Mouse (Mus musculus): Measurements from ENCODE around the gene Abca7. TPM values are rescaled to one million over a fixed set of nuclear protein-coding genes. Genes with fewer than 3 reads are reported as not detected.
"Not testable (repeated sequence)": the region's sequence is repeated elsewhere in the genome, so short reads cannot be mapped to it uniquely, and the experiment has no call there.

The Abca7 gene
- total and polyA plus RNA-seq, 3 experiments: 12.1 to 35.9 (median 21.6) TPM

DNA sequence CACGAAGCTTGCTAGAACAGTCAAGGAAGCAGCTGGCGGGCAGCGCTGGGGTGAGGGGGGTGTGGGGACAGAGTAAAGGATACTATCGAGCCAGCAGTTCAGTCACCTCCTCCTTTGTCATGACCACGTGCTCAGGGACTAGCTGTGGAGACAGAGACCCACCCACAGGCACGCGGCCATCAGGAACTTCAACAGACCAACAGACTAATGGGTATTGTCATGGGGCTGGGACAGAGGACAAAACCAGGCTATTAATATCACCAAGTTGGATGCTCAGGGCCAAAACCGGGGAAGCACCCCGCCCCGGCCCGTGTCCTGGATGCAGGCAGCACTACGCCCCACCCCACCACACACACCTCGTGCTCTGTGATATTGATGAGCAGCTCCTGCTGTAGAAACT, 40.5 kb downstream of the Abca7 start:
- TF ChIP-seq GATA1 (IDR thresholded peaks at IDR 0.05; ENCODE audit: borderline replicate concordance, low read length) (no peak), GATA2 (IDR thresholded peaks at IDR 0.05; ENCODE audit: borderline replicate concordance, low read depth, low read length) (no peak), TAL1 (conservative IDR thresholded peaks at IDR 0.05; ENCODE audit: low read depth, low read length) (no peak), POLR2AphosphoS5 (IDR thresholded peaks at IDR 0.05; ENCODE audit: insufficient replicate concordance, low read depth, low read length) (no peak), CTCF (IDR thresholded peaks at IDR 0.05; ENCODE audit: low read depth, low read length) (no peak)
- H3K9me3 ChIP-seq (replicated peaks): no peaks in the 10 kb centered on the region
- no peak overlapping the region; the same call in 1 of the 2 replicates for H3K4me3 ChIP-seq (ENCODE audit: low read depth, low read length)
- peaks cover 68% of the 10 kb centered on the region for H3K4me1 ChIP-seq (ENCODE audit: insufficient read depth, low read depth, low read length)
- peaks cover 66% of the 10 kb centered on the region for H3K36me3 ChIP-seq (replicated peaks)
- ATAC-seq (ENCODE audit: extremely low read depth, insufficient number of reproducible peaks, low FRiP score, poor library complexity, severe bottlenecking) (no peak), DNase-seq (ENCODE audit: low spot score) (no peak)
- no peaks in the 10 kb centered on the region for H3K27me3 ChIP-seq (ENCODE audit: insufficient read depth, low read length)

DNA sequence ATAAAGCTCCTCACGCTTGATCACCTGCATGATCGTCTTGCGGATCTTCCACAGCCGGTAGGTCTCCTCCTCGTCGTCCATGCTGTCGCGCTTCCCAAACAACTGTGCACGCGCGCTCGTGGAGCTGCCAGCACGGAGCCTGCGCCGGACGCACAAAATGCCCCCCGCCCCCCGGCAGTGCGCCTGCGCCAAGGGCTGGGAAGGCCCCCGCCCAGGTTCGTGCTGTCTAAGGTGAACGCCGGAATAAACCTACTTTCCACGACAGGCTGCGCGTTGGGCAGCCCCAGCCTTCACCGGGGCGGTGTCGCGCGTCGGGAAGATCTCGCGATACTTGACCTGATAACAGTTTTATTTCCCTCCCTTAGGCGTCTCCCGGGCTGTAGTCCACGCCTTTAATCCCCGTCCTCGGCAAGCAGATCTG, 43.3 kb downstream of the Abca7 start, which contains the start of gene Polr2e:
Gene Polr2e (minus strand): TSS at position 237 of the 421 bp plus-strand sequence.
- peak within 1 kb of the TSS; percentile 82 for H3K4me3 ChIP-seq (ENCODE audit: low read depth, low read length)
- H3K9me3 ChIP-seq (replicated peaks): no peaks in the 10 kb centered on the region
- ATAC-seq (ENCODE audit: extremely low read depth, insufficient number of reproducible peaks, low FRiP score, poor library complexity, severe bottlenecking): peak; percentile 96
- DNase-seq (ENCODE audit: low spot score): peak; percentile 96
- H3K36me3 ChIP-seq (replicated peaks): peaks cover 41% of the 10 kb centered on the region
- TF ChIP-seq GATA1 (IDR thresholded peaks at IDR 0.05; ENCODE audit: borderline replicate concordance, low read length): no peak
- no peak for TF ChIP-seq POLR2AphosphoS5 (IDR thresholded peaks at IDR 0.05; ENCODE audit: insufficient replicate concordance, low read depth, low read length)
- no peak for TF ChIP-seq CTCF (IDR thresholded peaks at IDR 0.05; ENCODE audit: low read depth, low read length)
- no peak for TF ChIP-seq GATA2 (IDR thresholded peaks at IDR 0.05; ENCODE audit: borderline replicate concordance, low read depth, low read length)
- no peak for TF ChIP-seq TAL1 (conservative IDR thresholded peaks at IDR 0.05; ENCODE audit: low read depth, low read length)
- H3K4me1 ChIP-seq (ENCODE audit: insufficient read depth, low read depth, low read length): peaks cover 50% of the 10 kb centered on the region
- no peaks in the 10 kb centered on the region for H3K27me3 ChIP-seq (ENCODE audit: insufficient read depth, low read length)

- Histone ChIP-seq H3K4me1 (ENCODE audit: insufficient read depth, low read depth, low read length) (peaks cover 42% of the 10 kb centered on the region), H3K36me3 (replicated peaks) (peaks cover 22% of the 10 kb centered on the region)
- H3K27me3 ChIP-seq (ENCODE audit: insufficient read depth, low read length); ATAC-seq (ENCODE audit: extremely low read depth, insufficient number of reproducible peaks, low FRiP score, poor library complexity, severe bottlenecking); H3K4me3 ChIP-seq (ENCODE audit: low read depth, low read length); H3K9me3 ChIP-seq (replicated peaks); DNase-seq (ENCODE audit: low spot score): not testable (repeated sequence)
Measured at GRCm38 (mm10) chr10:80041409-80042060, 45.2 kb downstream of the Abca7 start.

DNA sequence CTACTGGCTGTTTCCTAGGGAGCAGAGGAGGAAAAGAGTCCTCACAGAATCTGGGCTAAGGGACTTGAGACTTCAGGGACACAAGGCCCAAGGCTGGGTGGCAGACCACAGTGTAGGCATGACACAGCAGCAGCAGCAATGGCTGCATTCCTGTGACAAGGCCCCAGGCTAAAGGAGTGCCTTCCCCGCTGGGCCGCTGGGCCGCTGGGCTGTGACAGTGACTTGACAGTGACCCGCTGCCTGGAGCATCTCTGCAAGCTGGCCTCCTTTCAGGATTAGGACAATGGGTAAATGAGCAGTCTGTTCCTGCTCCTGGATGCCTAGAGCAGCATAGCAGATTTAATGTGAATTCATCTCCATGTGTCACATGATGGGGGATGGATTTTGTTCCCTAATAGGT, 47.8 kb downstream of the Abca7 start:
- DNase-seq (ENCODE audit: low spot score) (no peak), ATAC-seq (ENCODE audit: extremely low read depth, insufficient number of reproducible peaks, low FRiP score, poor library complexity, severe bottlenecking) (no peak)
- peaks cover 47% of the 10 kb centered on the region for H3K4me1 ChIP-seq (ENCODE audit: insufficient read depth, low read depth, low read length)
- H3K36me3 ChIP-seq (replicated peaks): no peaks in the 10 kb centered on the region
- H3K4me3 ChIP-seq (ENCODE audit: low read depth, low read length): no peak overlapping the region
- H3K27me3 ChIP-seq (ENCODE audit: insufficient read depth, low read length): no peaks in the 10 kb centered on the region
- TF ChIP-seq POLR2AphosphoS5 (IDR thresholded peaks at IDR 0.05; ENCODE audit: insufficient replicate concordance, low read depth, low read length): no peak
- no peak for TF ChIP-seq CTCF (IDR thresholded peaks at IDR 0.05; ENCODE audit: low read depth, low read length)
- TF ChIP-seq GATA2 (IDR thresholded peaks at IDR 0.05; ENCODE audit: borderline replicate concordance, low read depth, low read length): no peak
- TF ChIP-seq GATA1 (IDR thresholded peaks at IDR 0.05; ENCODE audit: borderline replicate concordance, low read length): no peak
- no peaks in the 10 kb centered on the region for H3K9me3 ChIP-seq (replicated peaks)

DNA sequence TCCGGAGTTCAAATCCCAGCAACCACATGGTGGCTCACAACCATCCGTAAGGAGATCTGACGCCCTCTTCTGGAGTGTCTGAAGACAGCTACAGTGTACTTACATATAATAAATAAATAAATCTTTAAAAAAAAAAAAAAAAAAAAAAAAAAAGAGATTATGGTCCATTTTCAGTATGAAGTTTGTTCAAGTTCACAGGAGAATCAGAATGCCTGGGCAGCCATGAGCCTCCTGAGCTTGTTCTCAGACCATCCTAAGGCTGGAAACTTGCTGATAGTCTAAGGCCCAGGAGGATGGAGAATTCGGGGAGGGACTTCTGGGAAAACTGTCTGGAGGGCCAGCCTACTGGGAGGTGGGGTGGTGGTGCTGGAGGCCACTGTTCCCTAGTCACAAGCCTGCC, 49.1 kb downstream of the Abca7 start:
- not testable (repeated sequence) for H3K27me3 ChIP-seq (ENCODE audit: insufficient read depth, low read length); ATAC-seq (ENCODE audit: extremely low read depth, insufficient number of reproducible peaks, low FRiP score, poor library complexity, severe bottlenecking); H3K36me3 ChIP-seq (replicated peaks); H3K9me3 ChIP-seq (replicated peaks); DNase-seq (ENCODE audit: low spot score); H3K4me3 ChIP-seq (ENCODE audit: low read depth, low read length)
- peaks cover 56% of the 10 kb centered on the region for H3K4me1 ChIP-seq (ENCODE audit: insufficient read depth, low read depth, low read length)

- no peaks in the 10 kb centered on the region for H3K36me3 ChIP-seq (replicated peaks)
- TF ChIP-seq TAL1 (conservative IDR thresholded peaks at IDR 0.05; ENCODE audit: low read depth, low read length) (no peak), GATA1 (IDR thresholded peaks at IDR 0.05; ENCODE audit: borderline replicate concordance, low read length) (no peak), GATA2 (IDR thresholded peaks at IDR 0.05; ENCODE audit: borderline replicate concordance, low read depth, low read length) (no peak), POLR2AphosphoS5 (IDR thresholded peaks at IDR 0.05; ENCODE audit: insufficient replicate concordance, low read depth, low read length) (no peak), CTCF (IDR thresholded peaks at IDR 0.05; ENCODE audit: low read depth, low read length) (no peak)
- no peak overlapping the region for H3K4me3 ChIP-seq (ENCODE audit: low read depth, low read length)
- ATAC-seq (ENCODE audit: extremely low read depth, insufficient number of reproducible peaks, low FRiP score, poor library complexity, severe bottlenecking) (no peak), DNase-seq (ENCODE audit: low spot score) (no peak)
- no peaks in the 10 kb centered on the region for H3K9me3 ChIP-seq (replicated peaks)
- peaks cover 59% of the 10 kb centered on the region for H3K4me1 ChIP-seq (ENCODE audit: insufficient read depth, low read depth, low read length)
- no peaks in the 10 kb centered on the region for H3K27me3 ChIP-seq (ENCODE audit: insufficient read depth, low read length)
Measured at GRCm38 (mm10) chr10:80045766-80046165, 49.5 kb downstream of the Abca7 start.

DNA sequence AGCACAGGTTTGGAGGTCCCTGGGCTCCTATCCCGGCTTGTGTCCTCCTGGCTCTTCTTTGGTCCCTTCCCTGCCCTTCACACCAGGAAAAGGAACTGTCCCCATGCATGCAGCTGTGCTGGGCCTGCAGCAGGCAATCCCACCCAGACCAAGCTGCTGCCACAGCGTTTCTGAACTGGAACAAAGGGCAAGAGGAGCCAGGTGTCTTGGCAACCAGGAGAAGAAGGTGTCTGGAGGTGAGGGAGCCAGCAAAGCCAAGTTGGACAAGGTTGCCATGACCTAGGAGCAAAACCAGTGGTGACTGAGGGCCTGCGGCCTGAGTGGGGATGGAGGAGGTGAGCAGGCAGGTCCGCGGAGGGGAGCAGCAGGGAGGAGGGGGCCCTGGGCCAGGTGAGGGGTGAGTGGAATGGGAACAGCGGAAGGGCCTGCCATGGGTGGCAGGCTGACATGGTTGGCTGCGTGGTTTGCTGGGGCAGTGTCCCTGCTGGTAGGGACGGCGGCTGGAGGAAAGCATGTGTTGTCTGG, 50.8 kb downstream of the Abca7 start, which contains the start of gene Gpx4:
Gene Gpx4 (plus strand): TSS at position 126 of the 525 bp plus-strand sequence.
- Histone ChIP-seq H3K4me3 (ENCODE audit: low read depth, low read length) (no peak within 1 kb of the TSS), H3K9me3 (replicated peaks) (no peaks in the 10 kb centered on the region), H3K36me3 (replicated peaks) (no peaks in the 10 kb centered on the region), H3K27me3 (ENCODE audit: insufficient read depth, low read length) (no peaks in the 10 kb centered on the region), H3K4me1 (ENCODE audit: insufficient read depth, low read depth, low read length) (peaks cover 66% of the 10 kb centered on the region)
- no peak for TF ChIP-seq GATA1 (IDR thresholded peaks at IDR 0.05; ENCODE audit: borderline replicate concordance, low read length)
- TF ChIP-seq GATA2 (IDR thresholded peaks at IDR 0.05; ENCODE audit: borderline replicate concordance, low read depth, low read length): no peak
- no peak for TF ChIP-seq POLR2AphosphoS5 (IDR thresholded peaks at IDR 0.05; ENCODE audit: insufficient replicate concordance, low read depth, low read length)
- TF ChIP-seq CTCF (IDR thresholded peaks at IDR 0.05; ENCODE audit: low read depth, low read length): no peak
- no peak for TF ChIP-seq TAL1 (conservative IDR thresholded peaks at IDR 0.05; ENCODE audit: low read depth, low read length)
- ATAC-seq (ENCODE audit: extremely low read depth, insufficient number of reproducible peaks, low FRiP score, poor library complexity, severe bottlenecking) (no peak), DNase-seq (ENCODE audit: low spot score) (no peak)

Data from G1E (cell line).